Mouse (Mus musculus) E14TG2a.4 (cell line): ENCODE measurements around the gene Gm45233.

ENCODE experiments used
- H3K27me3 ChIP-seq: 2 replicates; pipeline ENCODE4 v1.6.1; 2014; ENCODE audit warnings: low read length, control low read depth; ENCODE audit not compliant: insufficient read depth
- H3K36me3 ChIP-seq: 2 replicates; pipeline ENCODE4 v1.6.1; 2014; ENCODE audit warnings: low read length, control low read depth; ENCODE audit not compliant: insufficient read depth
- H3K4me1 ChIP-seq: replicated peaks from 2 replicates; pipeline ENCODE4 v1.6.1; 2014; ENCODE audit warnings: low read depth, low read length, control low read depth
- H3K4me3 ChIP-seq: replicated peaks from 2 replicates; pipeline ENCODE4 v1.5.1; 2014; ENCODE audit warnings: mild to moderate bottlenecking, low read length
- H3K9me3 ChIP-seq: 2 replicates; pipeline ENCODE4 v1.6.1; 2014; ENCODE audit warnings: low read length, control low read depth
- CTCF ChIP-seq: conservative IDR thresholded peaks from 2 replicates; pipeline ENCODE4 v1.5.1; 2014; ENCODE audit warnings: low read length
- NANOG ChIP-seq: IDR thresholded peaks from 2 replicates; pipeline ENCODE4 v1.6.1; 2014; ENCODE audit warnings: borderline replicate concordance, low read length, mixed read lengths
- POU5F1 ChIP-seq: IDR thresholded peaks from 2 replicates; pipeline ENCODE4 v1.6.1; 2014; ENCODE audit warnings: low read length, borderline replicate concordance

Gm45233 gene

GRCm38 (mm10) chr7:43476376-43476775 lies 32.4 kb downstream of the Gm45233 start:
- Histone ChIP-seq H3K4me3 (peak overlapping the region; percentile 67), H3K36me3 (peaks cover 3% of the 10 kb centered on the region; the same call in 1 of the 2 replicates), H3K9me3 (no peaks in the 10 kb centered on the region), H3K27me3 (peaks cover 62% of the 10 kb centered on the region), H3K4me1 (peaks cover 23% of the 10 kb centered on the region)
- TF ChIP-seq NANOG: no peak

DNA sequence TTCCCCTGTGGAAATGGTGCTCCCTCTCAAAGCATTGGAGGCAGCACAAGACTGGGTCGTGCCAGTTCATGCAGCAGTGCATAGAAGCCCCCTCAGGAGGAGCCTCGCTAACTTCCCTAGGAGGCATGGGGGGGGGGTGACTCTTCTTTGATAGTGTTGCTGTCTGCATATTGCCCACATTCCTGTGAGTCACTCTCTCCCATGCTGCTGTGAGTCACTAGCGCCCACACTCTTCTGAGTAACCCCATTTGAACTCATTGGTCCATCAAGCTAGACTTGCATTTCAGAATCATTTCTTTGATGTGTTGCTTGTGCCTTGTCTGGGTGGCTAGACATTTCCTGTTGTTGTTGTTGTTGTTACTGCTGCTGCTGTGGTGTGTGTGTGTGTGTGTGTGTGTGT lies 37.3 kb downstream of the Gm45233 start:
- no peaks in the 10 kb centered on the region for H3K36me3 ChIP-seq
- TF ChIP-seq POU5F1 (no peak), NANOG (no peak), CTCF (no peak)
- peaks cover 56% of the 10 kb centered on the region for H3K27me3 ChIP-seq
- H3K9me3 ChIP-seq: no peaks in the 10 kb centered on the region
- peaks cover 19% of the 10 kb centered on the region for H3K4me1 ChIP-seq
- no peak overlapping the region for H3K4me3 ChIP-seq

GRCm38 (mm10) chr7:43482090-43482716 lies 38.3 kb downstream of the Gm45233 start:
- Histone ChIP-seq H3K27me3 (peaks cover 55% of the 10 kb centered on the region), H3K4me1 (peaks cover 9% of the 10 kb centered on the region), H3K36me3 (no peaks in the 10 kb centered on the region), H3K9me3 (no peaks in the 10 kb centered on the region), H3K4me3 (no peak overlapping the region)
- no peak for TF ChIP-seq CTCF
- no peak for TF ChIP-seq POU5F1
- no peak for TF ChIP-seq NANOG

DNA sequence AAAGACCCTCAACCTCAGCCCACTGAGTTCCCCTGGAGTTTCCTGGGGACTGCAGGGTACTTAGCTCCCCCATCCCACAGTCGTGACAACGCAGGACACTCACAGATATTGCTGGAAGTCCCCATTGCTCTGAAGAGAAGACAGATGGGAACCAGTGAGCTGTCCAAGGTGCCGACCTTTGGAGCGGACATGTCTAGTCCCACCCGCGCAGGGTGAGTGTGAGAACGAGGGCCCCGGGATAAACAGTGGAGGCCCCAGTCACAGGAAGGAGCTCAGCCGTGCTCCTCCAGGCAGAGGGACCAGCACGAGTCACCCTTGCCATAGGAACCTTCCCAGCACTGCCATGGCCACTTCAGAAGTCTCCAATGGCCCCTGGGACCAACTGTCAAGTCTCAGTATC lies 39.3 kb downstream of the Gm45233 start:
- no peak overlapping the region for H3K4me3 ChIP-seq
- peaks cover 53% of the 10 kb centered on the region for H3K27me3 ChIP-seq
- H3K9me3 ChIP-seq: no peaks in the 10 kb centered on the region
- no peaks in the 10 kb centered on the region for H3K36me3 ChIP-seq
- TF ChIP-seq POU5F1 (no peak), NANOG (no peak), CTCF (no peak)
- peaks cover 8% of the 10 kb centered on the region for H3K4me1 ChIP-seq

DNA sequence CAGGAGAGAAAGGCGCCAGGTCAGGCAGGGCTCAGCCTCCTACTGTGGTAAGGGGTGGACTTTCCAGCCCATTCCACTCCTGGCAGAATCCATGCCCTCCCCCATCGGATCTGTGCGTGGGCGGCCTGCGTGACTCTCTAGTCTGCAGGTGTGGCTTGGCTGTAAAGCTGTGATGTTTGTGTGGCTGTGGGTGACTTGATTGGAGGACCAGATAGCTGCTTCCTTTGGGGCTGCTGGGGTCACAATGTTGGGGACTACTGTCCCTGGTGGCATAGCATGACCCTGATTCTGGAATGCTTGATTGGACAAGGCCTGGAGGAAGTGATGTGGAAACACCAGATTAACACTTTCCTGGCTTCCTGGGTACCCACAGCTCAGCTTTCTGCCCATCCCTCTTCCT lies 44.7 kb downstream of the Gm45233 start:
- Histone ChIP-seq H3K4me1 (peaks cover 24% of the 10 kb centered on the region), H3K4me3 (no peak overlapping the region), H3K27me3 (peaks cover 78% of the 10 kb centered on the region), H3K9me3 (no peaks in the 10 kb centered on the region), H3K36me3 (no peaks in the 10 kb centered on the region)
- TF ChIP-seq CTCF (no peak), NANOG (no peak), POU5F1 (no peak)

- TF ChIP-seq POU5F1: no peak
- no peak for TF ChIP-seq NANOG
- TF ChIP-seq CTCF: no peak
- H3K36me3 ChIP-seq: no peaks in the 10 kb centered on the region
- H3K4me1 ChIP-seq: peaks cover 24% of the 10 kb centered on the region
- H3K27me3 ChIP-seq: peaks cover 84% of the 10 kb centered on the region
- H3K4me3 ChIP-seq: peak within 1 kb of the TSS; percentile 72
- no peaks in the 10 kb centered on the region for H3K9me3 ChIP-seq
Observed at GRCm38 (mm10) chr7:43489631-43490125, 45.8 kb downstream of the Gm45233 start, which contains the start of gene Iglon5. Iglon5 (minus strand) TSS chr7:43490075.

- Histone ChIP-seq H3K9me3 (no peaks in the 10 kb centered on the region), H3K4me3 (peak overlapping the region; percentile 72), H3K36me3 (no peaks in the 10 kb centered on the region), H3K27me3 (peaks cover 83% of the 10 kb centered on the region), H3K4me1 (peaks cover 24% of the 10 kb centered on the region)
- TF ChIP-seq POU5F1: no peak
- no peak for TF ChIP-seq NANOG
- TF ChIP-seq CTCF: no peak
Observed at GRCm38 (mm10) chr7:43490182-43490584, 46.3 kb downstream of the Gm45233 start.

DNA sequence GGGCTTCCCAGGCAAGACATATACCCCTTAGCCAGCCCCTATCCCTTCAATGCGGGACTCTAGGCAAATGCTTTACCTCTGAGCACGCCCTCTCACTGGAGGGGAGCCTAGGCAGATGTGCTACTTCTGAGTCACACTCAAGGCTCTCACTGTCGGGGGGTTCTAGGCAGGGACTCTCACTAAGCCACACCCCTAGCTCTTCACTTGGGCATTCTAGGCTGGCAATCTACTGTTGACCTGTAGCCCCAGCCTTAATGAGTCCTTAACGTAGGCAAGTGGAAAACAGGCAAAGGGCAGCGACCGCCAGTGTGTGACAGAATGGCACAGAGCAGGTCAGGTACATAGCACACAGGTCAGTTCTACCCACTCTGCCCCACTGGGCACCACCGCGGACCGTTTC lies 46.9 kb downstream of the Gm45233 start:
- Histone ChIP-seq H3K4me1 (peaks cover 28% of the 10 kb centered on the region), H3K9me3 (no peaks in the 10 kb centered on the region), H3K4me3 (0 out of 2 replicates have a peak overlapping the region, but pooled peaks have one; percentile 72), H3K27me3 (peaks cover 83% of the 10 kb centered on the region), H3K36me3 (no peaks in the 10 kb centered on the region)
- no peak for TF ChIP-seq NANOG
- TF ChIP-seq CTCF: no peak
- no peak for TF ChIP-seq POU5F1

- no peaks in the 10 kb centered on the region for H3K36me3 ChIP-seq
- peaks cover 54% of the 10 kb centered on the region for H3K27me3 ChIP-seq
- peak overlapping the region; percentile 53 for H3K4me3 ChIP-seq
- peaks cover 11% of the 10 kb centered on the region for H3K4me1 ChIP-seq
- TF ChIP-seq CTCF (peak; percentile 58), NANOG (no peak)
- peaks cover 16% of the 10 kb centered on the region for H3K9me3 ChIP-seq
Observed at GRCm38 (mm10) chr7:43495343-43496021, 51.6 kb downstream of the Gm45233 start.
